Mouse (Mus musculus): ENCODE measurements around the gene Anapc5. TPM values are rescaled to one million over a fixed set of nuclear protein-coding genes. Genes with fewer than 3 reads are reported as not detected.

Anapc5 gene
- polyA plus RNA-seq, 1 experiment, result 397 TPM

GRCm38 (mm10) chr5:122756144-122756543, 65.0 kb downstream of the Anapc5 start:
- Histone ChIP-seq H3K4me1 (ENCODE audit: control insufficient read depth, insufficient read depth, low read length) (no peaks in the 10 kb centered on the region), H3K9ac (ENCODE audit: low read depth, poor library complexity, severe bottlenecking) (no peak overlapping the region), H3K27ac (ENCODE audit: insufficient read depth, low read length) (no peak overlapping the region), H3K4me3 (ENCODE audit: low read depth, low read length) (no peak overlapping the region), H3K9me3 (replicated peaks; ENCODE audit: control insufficient read depth, insufficient read depth, low read length, poor library complexity, severe bottlenecking) (no peaks in the 10 kb centered on the region), H3K36me3 (ENCODE audit: control insufficient read depth, insufficient read depth, low read length, poor library complexity, severe bottlenecking) (0 out of 2 replicates have a peak, but pooled peaks cover 2% of the 10 kb centered on the region), H3K27me3 (ENCODE audit: control insufficient read depth, insufficient read depth, low read length, poor library complexity, severe bottlenecking) (no peaks in the 10 kb centered on the region)
- TF ChIP-seq POLR2A (IDR thresholded peaks at IDR 0.05; ENCODE audit: insufficient read depth, low read length) (no peak), CTCF (IDR thresholded peaks at IDR 0.05; ENCODE audit: low read depth, low read length) (no peak), EP300 (IDR thresholded peaks at IDR 0.05; ENCODE audit: insufficient read depth, low read depth, low read length) (no peak)

GRCm38 (mm10) chr5:122755620-122756019, 65.5 kb downstream of the Anapc5 start:
- Histone ChIP-seq H3K4me1 (ENCODE audit: control insufficient read depth, insufficient read depth, low read length) (no peaks in the 10 kb centered on the region), H3K9me3 (replicated peaks; ENCODE audit: control insufficient read depth, insufficient read depth, low read length, poor library complexity, severe bottlenecking) (no peaks in the 10 kb centered on the region), H3K9ac (ENCODE audit: low read depth, poor library complexity, severe bottlenecking) (no peak overlapping the region), H3K27ac (ENCODE audit: insufficient read depth, low read length) (no peak overlapping the region), H3K36me3 (ENCODE audit: control insufficient read depth, insufficient read depth, low read length, poor library complexity, severe bottlenecking) (0 out of 2 replicates have a peak, but pooled peaks cover 2% of the 10 kb centered on the region), H3K4me3 (ENCODE audit: low read depth, low read length) (no peak overlapping the region), H3K27me3 (ENCODE audit: control insufficient read depth, insufficient read depth, low read length, poor library complexity, severe bottlenecking) (no peaks in the 10 kb centered on the region)
- TF ChIP-seq POLR2A (IDR thresholded peaks at IDR 0.05; ENCODE audit: insufficient read depth, low read length), result no peak
- no peak for TF ChIP-seq CTCF (IDR thresholded peaks at IDR 0.05; ENCODE audit: low read depth, low read length)
- no peak for TF ChIP-seq EP300 (IDR thresholded peaks at IDR 0.05; ENCODE audit: insufficient read depth, low read depth, low read length)

GRCm38 (mm10) chr5:122754477-122754876, 66.7 kb downstream of the Anapc5 start:
- H3K4me3 ChIP-seq (ENCODE audit: low read depth, low read length), result no peak overlapping the region
- TF ChIP-seq EP300 (IDR thresholded peaks at IDR 0.05; ENCODE audit: insufficient read depth, low read depth, low read length) (no peak), POLR2A (IDR thresholded peaks at IDR 0.05; ENCODE audit: insufficient read depth, low read length) (no peak), CTCF (IDR thresholded peaks at IDR 0.05; ENCODE audit: low read depth, low read length) (no peak)
- no peaks in the 10 kb centered on the region for H3K27me3 ChIP-seq (ENCODE audit: control insufficient read depth, insufficient read depth, low read length, poor library complexity, severe bottlenecking)
- no peaks in the 10 kb centered on the region for H3K9me3 ChIP-seq (replicated peaks; ENCODE audit: control insufficient read depth, insufficient read depth, low read length, poor library complexity, severe bottlenecking)
- H3K27ac ChIP-seq (ENCODE audit: insufficient read depth, low read length), result no peak overlapping the region
- H3K36me3 ChIP-seq (ENCODE audit: control insufficient read depth, insufficient read depth, low read length, poor library complexity, severe bottlenecking), result 0 out of 2 replicates have a peak, but pooled peaks cover 2% of the 10 kb centered on the region
- H3K9ac ChIP-seq (ENCODE audit: low read depth, poor library complexity, severe bottlenecking), result no peak overlapping the region
- H3K4me1 ChIP-seq (ENCODE audit: control insufficient read depth, insufficient read depth, low read length), result no peaks in the 10 kb centered on the region

- no peak overlapping the region for H3K9ac ChIP-seq (ENCODE audit: low read depth, poor library complexity, severe bottlenecking)
- H3K4me3 ChIP-seq (ENCODE audit: low read depth, low read length), result no peak overlapping the region
- no peaks in the 10 kb centered on the region for H3K36me3 ChIP-seq (ENCODE audit: control insufficient read depth, insufficient read depth, low read length, poor library complexity, severe bottlenecking)
- no peaks in the 10 kb centered on the region for H3K4me1 ChIP-seq (ENCODE audit: control insufficient read depth, insufficient read depth, low read length)
- H3K9me3 ChIP-seq (replicated peaks; ENCODE audit: control insufficient read depth, insufficient read depth, low read length, poor library complexity, severe bottlenecking), result no peaks in the 10 kb centered on the region
- TF ChIP-seq POLR2A (IDR thresholded peaks at IDR 0.05; ENCODE audit: insufficient read depth, low read length), result no peak
- no peak for TF ChIP-seq CTCF (IDR thresholded peaks at IDR 0.05; ENCODE audit: low read depth, low read length)
- no peak for TF ChIP-seq EP300 (IDR thresholded peaks at IDR 0.05; ENCODE audit: insufficient read depth, low read depth, low read length)
- H3K27ac ChIP-seq (ENCODE audit: insufficient read depth, low read length), result no peak overlapping the region
- no peaks in the 10 kb centered on the region for H3K27me3 ChIP-seq (ENCODE audit: control insufficient read depth, insufficient read depth, low read length, poor library complexity, severe bottlenecking)
These were observed 73.2 kb downstream of the Anapc5 start for GRCm38 (mm10) chr5:122747950-122748349.

GRCm38 (mm10) chr5:122743880-122744422, 77.2 kb downstream of the Anapc5 start:
- Histone ChIP-seq H3K4me3 (ENCODE audit: low read depth, low read length) (peak overlapping the region; percentile 55), H3K27ac (ENCODE audit: insufficient read depth, low read length) (no peak overlapping the region), H3K9ac (ENCODE audit: low read depth, poor library complexity, severe bottlenecking) (no peak overlapping the region), H3K9me3 (replicated peaks; ENCODE audit: control insufficient read depth, insufficient read depth, low read length, poor library complexity, severe bottlenecking) (no peaks in the 10 kb centered on the region), H3K36me3 (ENCODE audit: control insufficient read depth, insufficient read depth, low read length, poor library complexity, severe bottlenecking) (no peaks in the 10 kb centered on the region), H3K4me1 (ENCODE audit: control insufficient read depth, insufficient read depth, low read length) (no peaks in the 10 kb centered on the region), H3K27me3 (ENCODE audit: control insufficient read depth, insufficient read depth, low read length, poor library complexity, severe bottlenecking) (no peaks in the 10 kb centered on the region)
- TF ChIP-seq EP300 (IDR thresholded peaks at IDR 0.05; ENCODE audit: insufficient read depth, low read depth, low read length) (no peak), CTCF (IDR thresholded peaks at IDR 0.05; ENCODE audit: low read depth, low read length) (no peak), POLR2A (IDR thresholded peaks at IDR 0.05; ENCODE audit: insufficient read depth, low read length) (no peak)

Other genes with a start within 250 kb of the Anapc5 start
- gene Ift81, start 206.8 kb downstream of the Anapc5 start, polyA plus RNA-seq (2011; ENCODE audit: insufficient read depth, insufficient read length, low read depth, missing spikeins), result 31.9 and 36.9 TPM in 2 replicates
- gene P2rx7, start 177.4 kb downstream of the Anapc5 start, polyA plus RNA-seq (2011; ENCODE audit: insufficient read depth, insufficient read length, low read depth, missing spikeins), result 2.7 and 3.5 TPM in 2 replicates
- gene P2rx4, start 113.8 kb downstream of the Anapc5 start, polyA plus RNA-seq (2011; ENCODE audit: insufficient read depth, insufficient read length, low read depth, missing spikeins), result 21.0 and 25.8 TPM in 2 replicates
- 24.4 and 26.2 TPM in 2 replicates for gene Camkk2, start 41.9 kb downstream of the Anapc5 start, polyA plus RNA-seq (2011; ENCODE audit: insufficient read depth, insufficient read length, low read depth, missing spikeins)
- 28.5 and 34.5 TPM in 2 replicates for gene Rnf34, start 28.7 kb upstream of the Anapc5 start, polyA plus RNA-seq (2011; ENCODE audit: insufficient read depth, insufficient read length, low read depth, missing spikeins)
- 50.3 and 56.8 TPM in 2 replicates for gene Kdm2b, start 168.5 kb upstream of the Anapc5 start, polyA plus RNA-seq (2011; ENCODE audit: insufficient read depth, insufficient read length, low read depth, missing spikeins)
- gene Orai1, start 193.7 kb upstream of the Anapc5 start, polyA plus RNA-seq (2011; ENCODE audit: insufficient read depth, insufficient read length, low read depth, missing spikeins), result 12.7 and 13.3 TPM in 2 replicates
- gene Morn3, start 225.7 kb upstream of the Anapc5 start, polyA plus RNA-seq (2011; ENCODE audit: insufficient read depth, insufficient read length, low read depth, missing spikeins), result not detected in 2 replicates
- 8.9 and 9.1 TPM in 2 replicates for gene Tmem120b, start 247.1 kb upstream of the Anapc5 start, polyA plus RNA-seq (2011; ENCODE audit: insufficient read depth, insufficient read length, low read depth, missing spikeins)